Mouse (Mus musculus) hindbrain, embryonic 13.5 days (tissue): Measurements from ENCODE around the gene Nrxn3. TPM values are rescaled to one million over a fixed set of nuclear protein-coding genes. Genes with fewer than 3 reads are reported as not detected.

Experiments used
- ATAC-seq: fragments of 200-750 bp; cut with Nextera tagmentation; 2 replicates; pipeline ENCODE4 v1.8.0; 2017; ENCODE audit warnings: moderate TSS enrichment; ENCODE audit not compliant: low FRiP score
- H3K27ac ChIP-seq: fragments of 300-500 bp; sonication (generic); 2 replicates; pipeline ENCODE4 v1.5.1; 2015; ENCODE audit warnings: inconsistent platforms, mild to moderate bottlenecking, moderate library complexity
- H3K27me3 ChIP-seq: fragments of 300-500 bp; sonication (generic); 2 replicates; pipeline ENCODE4 v1.6.1; 2015; ENCODE audit warnings: mild to moderate bottlenecking, inconsistent platforms
- H3K36me3 ChIP-seq: fragments of 300-500 bp; sonication (generic); 2 replicates; pipeline ENCODE4 v1.6.1; 2015; ENCODE audit warnings: mild to moderate bottlenecking, inconsistent platforms
- H3K4me1 ChIP-seq: fragments of 300-500 bp; sonication (generic); replicated peaks from 2 replicates; pipeline ENCODE4 v1.6.1; 2015; ENCODE audit warnings: inconsistent platforms
- H3K4me2 ChIP-seq: fragments of 300-500 bp; sonication (generic); 2 replicates; pipeline ENCODE4 v1.6.1; 2015; ENCODE audit warnings: inconsistent platforms, mild to moderate bottlenecking, moderate library complexity
- H3K4me3 ChIP-seq: fragments of 300-500 bp; sonication (generic); 2 replicates; pipeline ENCODE4 v1.5.1; 2015; ENCODE audit warnings: mild to moderate bottlenecking, inconsistent platforms
- H3K9ac ChIP-seq: fragments of 300-500 bp; sonication (generic); 2 replicates; pipeline ENCODE4 v1.6.1; 2015; ENCODE audit warnings: mild to moderate bottlenecking, inconsistent platforms
- H3K9me3 ChIP-seq: fragments of 300-500 bp; sonication (generic); 2 replicates; pipeline ENCODE4 v1.6.1; 2016; ENCODE audit warnings: inconsistent platforms
- WGBS: fragments of 180-500 bp; shearing (Covaris S2); methylation state at CpG from one replicate; pipeline ENCODE4 v1.1.7; 2015; 5-methylcytosine and 5-hydroxymethylcytosine counted together
- polyA plus RNA-seq: library from polyadenylated mRNA; unstranded; fragments of >200 nt; fragmentation: Nextera tagmentation; extraction: Ambion mirVana; gene quantifications from 2 replicates; pipeline ENCODE4 v1.2.1, GENCODE M21; 2015

The Nrxn3 gene
- polyA plus RNA-seq, 1 experiment from 2014 or later = 92.1 TPM

GRCm38 (mm10) chr12:90202501-90202900 is 1479.8 kb downstream of the Nrxn3 start:
- H3K9ac ChIP-seq = no peak overlapping the region

GRCm38 (mm10) chr12:90211410-90211809 is 1488.7 kb downstream of the Nrxn3 start:
- H3K4me2 ChIP-seq = no peak overlapping the region
- no peaks in the 10 kb centered on the region for H3K27me3 ChIP-seq
- no peaks in the 10 kb centered on the region for H3K9me3 ChIP-seq
- no peak overlapping the region for H3K27ac ChIP-seq
- 81% methylated on average over 2 of the region's 2 CpGs for WGBS
- H3K4me3 ChIP-seq = no peak overlapping the region
- ATAC-seq = no peak
- no peak overlapping the region for H3K9ac ChIP-seq
- H3K36me3 ChIP-seq = no peaks in the 10 kb centered on the region
- H3K4me1 ChIP-seq = 0 out of 2 replicates have a peak, but pooled peaks cover 4% of the 10 kb centered on the region

More at GRCm38 (mm10) chr12:90202501-90202900, 1479.8 kb downstream of the Nrxn3 start:
- ATAC-seq = no peak
- no peaks in the 10 kb centered on the region for H3K9me3 ChIP-seq
- peaks cover 12% of the 10 kb centered on the region; the same call in 1 of the 2 replicates for H3K4me1 ChIP-seq
- H3K4me2 ChIP-seq = no peak overlapping the region
- H3K4me3 ChIP-seq = no peak overlapping the region
- H3K27ac ChIP-seq = no peak overlapping the region
- no peaks in the 10 kb centered on the region for H3K36me3 ChIP-seq
- 100% methylated on average over 1 of the region's 1 CpGs for WGBS
- no peaks in the 10 kb centered on the region for H3K27me3 ChIP-seq

DNA sequence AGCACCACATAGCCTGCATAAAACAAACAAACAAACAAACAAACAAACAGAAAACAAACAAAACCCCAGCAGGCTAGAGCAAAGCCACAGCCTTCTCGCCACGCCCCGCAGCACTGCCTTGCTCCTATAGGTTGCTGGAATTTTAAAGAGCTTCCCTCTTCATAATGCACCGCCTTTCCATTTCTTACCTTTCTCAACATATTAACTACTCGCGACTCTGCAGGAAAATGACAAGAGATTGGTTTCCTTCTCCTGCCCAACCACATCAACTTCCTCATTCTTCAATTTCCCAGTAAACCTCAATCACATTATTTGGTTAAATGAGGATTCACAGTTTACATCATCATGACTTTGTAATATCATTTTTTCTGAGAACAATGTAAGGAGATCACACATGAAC is 1494.4 kb downstream of the Nrxn3 start:
- WGBS = 90% methylated on average over 6 of the region's 6 CpGs
- no peak for ATAC-seq

DNA sequence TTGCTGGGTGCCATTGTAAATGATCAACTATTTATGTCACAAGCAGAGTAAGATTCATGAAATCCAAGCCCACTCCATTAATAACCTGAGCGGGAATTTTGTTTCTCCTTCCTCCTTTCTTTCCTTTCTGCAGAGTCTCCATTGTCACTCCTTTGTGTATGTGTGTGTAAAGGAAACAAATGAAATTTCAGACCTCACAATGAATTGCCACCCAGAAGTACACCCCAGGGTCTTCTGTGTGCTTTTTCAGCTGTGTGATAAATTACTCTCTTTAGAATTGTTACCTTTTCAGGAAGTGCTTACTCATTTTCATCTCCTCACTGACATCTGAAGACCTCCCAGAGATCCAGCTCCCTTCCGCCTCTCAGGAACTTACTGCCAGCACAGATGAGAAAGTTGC is 1506.4 kb downstream of the Nrxn3 start:
- H3K9me3 ChIP-seq = no peaks in the 10 kb centered on the region
- H3K36me3 ChIP-seq = no peaks in the 10 kb centered on the region
- WGBS = 24% methylated on average over 2 of the region's 2 CpGs
- peaks cover 17% of the 10 kb centered on the region; the same call in 1 of the 2 replicates for H3K27me3 ChIP-seq
- H3K4me2 ChIP-seq = no peak overlapping the region
- no peak overlapping the region for H3K9ac ChIP-seq
- H3K27ac ChIP-seq = no peak overlapping the region
- no peak for ATAC-seq
- H3K4me3 ChIP-seq = no peak overlapping the region
- no peaks in the 10 kb centered on the region for H3K4me1 ChIP-seq

More for the DNA sequence above, 1494.4 kb downstream of the Nrxn3 start:
- H3K36me3 ChIP-seq = no peaks in the 10 kb centered on the region
- H3K4me1 ChIP-seq = no peaks in the 10 kb centered on the region
- no peaks in the 10 kb centered on the region for H3K27me3 ChIP-seq
- H3K9me3 ChIP-seq = no peaks in the 10 kb centered on the region
- no peak overlapping the region for H3K4me3 ChIP-seq
- H3K27ac ChIP-seq = no peak overlapping the region
- no peak overlapping the region for H3K4me2 ChIP-seq
- no peak overlapping the region for H3K9ac ChIP-seq

GRCm38 (mm10) chr12:90236093-90236492 is 1513.4 kb downstream of the Nrxn3 start:
- ATAC-seq = no peak
- WGBS = 77% methylated on average over 5 of the region's 5 CpGs
- Histone ChIP-seq H3K36me3 (no peaks in the 10 kb centered on the region), H3K4me2 (no peak overlapping the region), H3K9me3 (no peaks in the 10 kb centered on the region), H3K9ac (no peak overlapping the region), H3K4me3 (no peak overlapping the region), H3K4me1 (no peaks in the 10 kb centered on the region), H3K27ac (no peak overlapping the region), H3K27me3 (peaks cover 7% of the 10 kb centered on the region; the same call in 1 of the 2 replicates)

- ATAC-seq = no peak
- 59% methylated on average over 4 of the region's 4 CpGs for WGBS
- Histone ChIP-seq H3K4me2 (no peak overlapping the region), H3K9me3 (no peaks in the 10 kb centered on the region), H3K36me3 (no peaks in the 10 kb centered on the region), H3K27ac (no peak overlapping the region), H3K27me3 (no peaks in the 10 kb centered on the region), H3K4me1 (no peaks in the 10 kb centered on the region), H3K9ac (no peak overlapping the region), H3K4me3 (no peak overlapping the region)
Observed at GRCm38 (mm10) chr12:90260301-90260700, 1537.6 kb downstream of the Nrxn3 start.

DNA sequence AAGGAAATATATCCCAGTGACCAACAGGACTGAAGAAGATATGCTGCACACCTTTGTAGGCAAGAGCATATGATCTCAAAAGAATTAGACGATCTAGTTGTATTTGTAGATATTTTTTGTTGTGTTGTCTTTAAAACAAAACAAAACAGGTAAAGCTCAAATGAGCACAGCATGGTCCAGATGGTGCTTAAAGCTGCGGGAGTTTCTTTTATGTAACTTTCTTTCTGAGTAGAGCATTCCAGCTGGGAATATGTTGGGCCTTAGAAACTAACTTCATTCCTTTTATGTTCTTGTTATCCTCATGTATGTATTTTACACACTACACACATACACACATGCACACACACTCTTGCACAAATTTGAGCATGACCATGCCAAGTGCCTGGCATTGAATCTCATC is 1545.4 kb downstream of the Nrxn3 start:
- Histone ChIP-seq H3K4me1 (no peaks in the 10 kb centered on the region), H3K4me3 (no peak overlapping the region), H3K27ac (no peak overlapping the region), H3K9ac (no peak overlapping the region), H3K4me2 (no peak overlapping the region), H3K36me3 (no peaks in the 10 kb centered on the region), H3K27me3 (no peaks in the 10 kb centered on the region), H3K9me3 (no peaks in the 10 kb centered on the region)
- 89% methylated on average over 2 of the region's 2 CpGs for WGBS
- ATAC-seq = no peak

- Histone ChIP-seq H3K9me3 (no peaks in the 10 kb centered on the region), H3K4me1 (no peaks in the 10 kb centered on the region), H3K4me2 (no peak overlapping the region), H3K27me3 (no peaks in the 10 kb centered on the region), H3K9ac (no peak overlapping the region), H3K4me3 (no peak overlapping the region), H3K36me3 (no peaks in the 10 kb centered on the region), H3K27ac (no peak overlapping the region)
- ATAC-seq = no peak
Observed at GRCm38 (mm10) chr12:90270763-90271379, 1548.2 kb downstream of the Nrxn3 start.

DNA sequence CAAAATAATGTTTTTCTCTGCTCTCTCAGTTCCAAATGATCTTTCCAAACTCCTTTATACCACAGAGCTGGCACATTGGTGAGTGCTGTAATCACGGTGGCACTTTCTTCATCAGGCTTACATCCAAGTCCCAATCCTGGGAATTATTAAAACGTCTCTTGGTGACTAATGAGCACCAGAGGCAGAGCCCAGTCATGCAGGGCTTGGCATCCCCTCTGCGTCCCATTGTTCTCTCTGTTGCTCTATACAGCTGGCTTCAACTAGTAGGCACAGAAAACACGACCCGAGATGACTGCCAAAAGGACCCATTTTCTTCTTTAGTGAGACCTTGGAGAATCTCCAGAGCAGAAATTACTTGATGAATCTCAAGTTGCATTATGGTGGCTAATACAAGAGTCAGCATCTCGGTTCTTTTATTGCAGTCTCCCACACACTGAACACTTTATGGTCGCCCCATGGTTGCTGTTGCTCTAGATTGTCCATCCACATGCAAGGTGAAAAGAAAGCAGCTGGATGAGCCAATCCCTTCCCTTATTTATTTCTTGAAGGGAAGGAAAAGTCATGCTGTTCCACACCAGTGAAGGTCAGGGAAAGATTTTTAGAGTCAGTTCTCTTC is 1552.1 kb downstream of the Nrxn3 start:
- ATAC-seq = peak; percentile 75

GRCm38 (mm10) chr12:90281236-90281635 is 1558.6 kb downstream of the Nrxn3 start:
- ATAC-seq = no peak
- WGBS = 92% methylated on average over 1 of the region's 1 CpGs

More for the DNA sequence above, 1552.1 kb downstream of the Nrxn3 start:
- H3K36me3 ChIP-seq = no peaks in the 10 kb centered on the region
- H3K4me2 ChIP-seq = no peak overlapping the region
- H3K4me3 ChIP-seq = no peak overlapping the region
- H3K27me3 ChIP-seq = no peaks in the 10 kb centered on the region
- H3K27ac ChIP-seq = no peak overlapping the region
- H3K9me3 ChIP-seq = no peaks in the 10 kb centered on the region
- 62% methylated on average over 7 of the region's 7 CpGs for WGBS
- no peaks in the 10 kb centered on the region for H3K4me1 ChIP-seq
- H3K9ac ChIP-seq = no peak overlapping the region

GRCm38 (mm10) chr12:90283022-90283421 is 1560.3 kb downstream of the Nrxn3 start:
- H3K27me3 ChIP-seq = no peaks in the 10 kb centered on the region
- no peaks in the 10 kb centered on the region for H3K36me3 ChIP-seq
- no peak overlapping the region for H3K4me2 ChIP-seq
- peaks cover 5% of the 10 kb centered on the region; the same call in 1 of the 2 replicates for H3K4me1 ChIP-seq
- ATAC-seq = no peak
- no peaks in the 10 kb centered on the region for H3K9me3 ChIP-seq
- 61% methylated on average over 5 of the region's 5 CpGs for WGBS
- H3K4me3 ChIP-seq = no peak overlapping the region
- no peak overlapping the region for H3K9ac ChIP-seq
- H3K27ac ChIP-seq = peak overlapping the region; percentile 53

More at GRCm38 (mm10) chr12:90281236-90281635, 1558.6 kb downstream of the Nrxn3 start:
- no peak overlapping the region for H3K9ac ChIP-seq
- H3K4me3 ChIP-seq = no peak overlapping the region
- H3K27ac ChIP-seq = no peak overlapping the region
- no peaks in the 10 kb centered on the region for H3K27me3 ChIP-seq
- no peak overlapping the region for H3K4me2 ChIP-seq
- H3K36me3 ChIP-seq = no peaks in the 10 kb centered on the region
- peaks cover 5% of the 10 kb centered on the region; the same call in 1 of the 2 replicates for H3K4me1 ChIP-seq
- no peaks in the 10 kb centered on the region for H3K9me3 ChIP-seq

DNA sequence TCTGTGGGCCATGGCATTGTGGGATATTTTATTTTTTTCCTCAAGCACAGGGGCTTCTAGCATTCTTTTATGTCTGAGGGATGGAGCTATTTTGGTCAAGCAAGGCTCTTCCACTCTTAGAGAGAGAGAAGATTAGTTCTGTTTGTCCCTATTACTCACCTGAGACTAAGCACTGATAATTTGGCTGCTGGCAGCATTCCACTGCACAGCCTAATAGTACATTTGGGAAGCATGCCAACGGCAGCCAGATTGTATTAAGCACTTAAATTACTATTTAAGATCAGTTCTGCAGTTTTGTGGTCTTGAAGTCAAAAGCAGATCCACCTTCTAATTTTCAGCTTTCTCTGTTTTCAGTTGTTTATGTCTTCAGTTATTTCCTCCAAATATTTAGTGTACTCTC is 1580.0 kb downstream of the Nrxn3 start:
- no peak for ATAC-seq
- no peaks in the 10 kb centered on the region for H3K9me3 ChIP-seq
- H3K36me3 ChIP-seq = no peaks in the 10 kb centered on the region
- H3K27ac ChIP-seq = no peak overlapping the region
- H3K9ac ChIP-seq = no peak overlapping the region
- WGBS = 62% methylated on average over 1 of the region's 1 CpGs
- no peaks in the 10 kb centered on the region for H3K27me3 ChIP-seq
- peaks cover 5% of the 10 kb centered on the region; the same call in 1 of the 2 replicates for H3K4me1 ChIP-seq
- H3K4me3 ChIP-seq = no peak overlapping the region
- no peak overlapping the region for H3K4me2 ChIP-seq

DNA sequence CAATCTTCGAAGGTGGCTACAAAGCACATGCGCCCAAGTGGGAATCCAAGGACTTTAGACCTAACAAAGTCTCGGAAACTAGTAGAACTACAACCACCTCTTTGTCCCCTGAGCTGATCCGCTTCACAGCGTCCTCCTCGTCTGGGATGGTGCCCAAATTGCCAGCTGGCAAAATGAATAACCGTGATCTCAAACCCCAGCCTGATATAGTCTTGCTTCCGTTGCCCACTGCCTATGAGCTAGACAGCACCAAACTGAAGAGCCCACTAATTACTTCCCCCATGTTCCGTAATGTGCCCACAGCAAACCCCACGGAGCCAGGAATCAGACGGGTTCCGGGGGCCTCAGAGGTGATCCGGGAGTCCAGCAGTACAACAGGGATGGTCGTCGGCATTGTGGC is 1609.1 kb downstream of the Nrxn3 start:
- Histone ChIP-seq H3K27me3 (no peaks in the 10 kb centered on the region), H3K4me1 (no peaks in the 10 kb centered on the region), H3K36me3 (no peaks in the 10 kb centered on the region), H3K9ac (no peak overlapping the region), H3K9me3 (no peaks in the 10 kb centered on the region), H3K4me2 (no peak overlapping the region), H3K4me3 (no peak overlapping the region), H3K27ac (no peak overlapping the region)
- 92% methylated on average over 15 of the region's 15 CpGs for WGBS
- ATAC-seq = no peak
